Mouse (Mus musculus): ENCODE measurements around the gene Steap4. TPM values are rescaled to one million over a fixed set of nuclear protein-coding genes. Genes with fewer than 3 reads are reported as not detected.
"Not testable (repeated sequence)": the region's sequence is repeated elsewhere in the genome, so short reads cannot be mapped to it uniquely, and the experiment has no call there.

The Steap4 gene
- polyA plus RNA-seq, 1 experiment from 2014 or later: 4.8 TPM

DNA sequence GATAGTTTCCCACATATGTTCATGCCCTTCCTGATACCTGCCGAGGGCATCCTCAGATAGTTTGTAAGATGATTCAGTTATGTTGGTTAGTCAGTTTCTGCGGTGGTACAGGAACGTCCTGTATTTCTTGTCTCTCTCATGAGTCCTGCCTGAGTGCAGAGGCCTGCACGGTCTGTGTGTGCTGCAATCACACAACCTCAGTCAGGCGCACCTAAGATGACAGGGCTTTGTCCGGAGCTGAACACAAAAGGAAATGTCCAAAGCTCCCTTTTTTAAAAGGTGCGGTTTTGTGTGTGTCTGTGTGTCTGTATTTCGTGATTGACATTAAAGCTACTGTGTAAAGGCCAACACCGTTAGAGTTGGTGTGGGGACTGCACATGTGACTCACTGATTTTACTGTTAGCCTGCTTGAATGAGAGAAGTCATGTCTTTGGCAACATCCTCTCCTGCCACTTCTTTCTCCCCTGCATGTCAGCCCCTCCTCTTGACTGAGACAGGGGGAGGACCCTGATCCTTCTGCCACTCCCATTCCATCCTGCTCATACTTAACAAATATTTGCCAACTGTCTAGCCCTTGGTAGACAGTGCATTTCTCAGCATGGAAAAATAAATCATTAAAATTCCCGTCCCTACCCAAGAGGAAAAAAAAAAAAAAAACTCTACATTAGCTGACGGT lies 14.4 kb downstream of the Steap4 start:
- no peak for ATAC-seq (ENCODE audit: low FRiP score, low TSS enrichment)
- no peak overlapping the region for H3K9ac ChIP-seq (replicated peaks; ENCODE audit: low read length)
- no peaks in the 10 kb centered on the region for H3K4me1 ChIP-seq (ENCODE audit: insufficient read depth, low read length)
- H3K27me3 ChIP-seq (ENCODE audit: insufficient read depth, low read length): no peaks in the 10 kb centered on the region
- no peaks in the 10 kb centered on the region for H3K36me3 ChIP-seq (ENCODE audit: insufficient read depth, low read length)
- 85% methylated on average over 11 of the region's 11 CpGs for WGBS
- no peak overlapping the region for H3K4me3 ChIP-seq (ENCODE audit: low read length)
- H3K9me3 ChIP-seq (ENCODE audit: low read length): no peaks in the 10 kb centered on the region
- no peak overlapping the region for H3K27ac ChIP-seq (ENCODE audit: low read length)
- H3K4me2 ChIP-seq (replicated peaks; ENCODE audit: low read depth, low read length): no peak overlapping the region

- H3K4me1 ChIP-seq (ENCODE audit: insufficient read depth, low read length): no peaks in the 10 kb centered on the region
- H3K36me3 ChIP-seq (ENCODE audit: insufficient read depth, low read length): no peaks in the 10 kb centered on the region
- H3K9me3 ChIP-seq (ENCODE audit: low read length): no peaks in the 10 kb centered on the region
- H3K9ac ChIP-seq (replicated peaks; ENCODE audit: low read length): no peak overlapping the region
- H3K4me3 ChIP-seq (ENCODE audit: low read length): no peak overlapping the region
- no peak overlapping the region for H3K27ac ChIP-seq (ENCODE audit: low read length)
- no peak overlapping the region for H3K4me2 ChIP-seq (replicated peaks; ENCODE audit: low read depth, low read length)
- no peaks in the 10 kb centered on the region for H3K27me3 ChIP-seq (ENCODE audit: insufficient read depth, low read length)
- no peak for ATAC-seq (ENCODE audit: low FRiP score, low TSS enrichment)
- 76% methylated on average over 5 of the region's 5 CpGs for WGBS
Measured at GRCm38 (mm10) chr5:7980586-7980985, 20.3 kb downstream of the Steap4 start.

DNA sequence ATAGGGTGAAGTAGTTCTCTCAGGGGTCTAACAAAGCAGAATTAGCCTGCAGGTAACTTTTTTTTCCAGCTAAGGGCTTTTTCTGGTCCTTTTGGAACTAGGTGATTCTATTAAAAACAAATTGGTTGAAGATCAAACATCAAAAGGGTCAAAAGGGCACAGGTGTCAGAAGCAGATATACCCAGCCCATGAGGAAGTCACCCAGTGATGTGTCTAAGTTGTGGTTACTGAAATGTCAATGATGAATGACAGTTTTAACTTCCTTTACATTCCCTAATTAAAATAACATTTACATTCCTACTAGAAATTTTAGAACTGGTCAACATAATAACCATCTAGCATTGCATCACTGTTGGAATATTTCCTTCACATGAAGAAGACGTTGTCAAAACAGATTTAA lies 27.7 kb downstream of the Steap4 start:
- no peaks in the 10 kb centered on the region for H3K27me3 ChIP-seq (ENCODE audit: insufficient read depth, low read length)
- H3K4me3 ChIP-seq (ENCODE audit: low read length): no peak overlapping the region
- no peak overlapping the region for H3K27ac ChIP-seq (ENCODE audit: low read length)
- no peaks in the 10 kb centered on the region for H3K4me1 ChIP-seq (ENCODE audit: insufficient read depth, low read length)
- 83% methylated on average over 1 of the region's 1 CpGs for WGBS
- no peak overlapping the region for H3K9ac ChIP-seq (replicated peaks; ENCODE audit: low read length)
- H3K4me2 ChIP-seq (replicated peaks; ENCODE audit: low read depth, low read length): no peak overlapping the region
- ATAC-seq (ENCODE audit: low FRiP score, low TSS enrichment): no peak
- no peaks in the 10 kb centered on the region for H3K9me3 ChIP-seq (ENCODE audit: low read length)
- no peaks in the 10 kb centered on the region for H3K36me3 ChIP-seq (ENCODE audit: insufficient read depth, low read length)

DNA sequence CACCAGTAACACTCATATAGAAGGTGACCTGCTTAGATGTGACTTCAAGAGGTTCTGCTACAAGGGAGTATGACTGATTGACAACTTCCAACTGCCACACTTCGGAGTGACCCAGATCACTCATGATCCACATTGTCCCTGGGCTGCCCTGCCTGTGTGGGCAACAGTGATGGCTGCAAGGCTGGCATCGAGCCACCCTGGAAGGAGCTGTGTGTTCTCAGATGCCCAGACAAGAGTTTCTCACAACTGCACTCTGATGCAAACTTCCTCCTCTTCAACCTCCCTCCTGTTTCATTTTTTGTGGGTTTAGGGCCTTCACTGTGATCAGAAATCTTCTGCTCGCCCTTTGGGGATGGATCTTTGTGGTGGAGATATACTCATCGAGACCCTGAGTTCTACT lies 28.2 kb downstream of the Steap4 start:
- 87% methylated on average over 4 of the region's 4 CpGs for WGBS
- ATAC-seq (ENCODE audit: low FRiP score, low TSS enrichment): no peak
- H3K4me2 ChIP-seq (replicated peaks; ENCODE audit: low read depth, low read length): no peak overlapping the region
- no peak overlapping the region for H3K4me3 ChIP-seq (ENCODE audit: low read length)
- H3K27ac ChIP-seq (ENCODE audit: low read length): no peak overlapping the region
- H3K9me3 ChIP-seq (ENCODE audit: low read length): no peaks in the 10 kb centered on the region
- H3K36me3 ChIP-seq (ENCODE audit: insufficient read depth, low read length): no peaks in the 10 kb centered on the region
- no peaks in the 10 kb centered on the region for H3K4me1 ChIP-seq (ENCODE audit: insufficient read depth, low read length)
- H3K27me3 ChIP-seq (ENCODE audit: insufficient read depth, low read length): no peaks in the 10 kb centered on the region
- no peak overlapping the region for H3K9ac ChIP-seq (replicated peaks; ENCODE audit: low read length)

DNA sequence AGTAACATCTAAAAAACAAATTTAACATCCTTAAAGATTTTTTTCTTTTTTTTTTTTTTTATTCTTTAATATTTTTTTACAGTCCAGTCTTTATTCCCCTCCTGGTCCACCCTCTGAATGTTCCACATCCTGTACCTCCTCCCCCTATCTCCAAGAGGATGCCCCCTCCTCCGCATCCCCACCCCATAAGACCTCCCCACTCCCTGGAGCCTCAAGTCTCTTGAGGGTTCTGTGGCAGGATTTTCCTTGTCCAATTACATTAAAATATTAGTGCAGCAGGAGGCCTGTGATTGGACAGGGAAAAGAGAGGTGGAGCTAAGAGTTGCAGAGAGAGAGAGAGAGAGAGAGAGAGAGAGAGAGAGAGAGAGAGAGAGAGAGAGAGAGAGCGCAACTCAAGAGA lies 31.4 kb downstream of the Steap4 start:
- H3K4me2 ChIP-seq (replicated peaks; ENCODE audit: low read depth, low read length); H3K9ac ChIP-seq (replicated peaks; ENCODE audit: low read length); H3K4me1 ChIP-seq (ENCODE audit: insufficient read depth, low read length); H3K27ac ChIP-seq (ENCODE audit: low read length); H3K27me3 ChIP-seq (ENCODE audit: insufficient read depth, low read length); ATAC-seq (ENCODE audit: low FRiP score, low TSS enrichment); H3K9me3 ChIP-seq (ENCODE audit: low read length); H3K4me3 ChIP-seq (ENCODE audit: low read length); H3K36me3 ChIP-seq (ENCODE audit: insufficient read depth, low read length): not testable (repeated sequence)
- WGBS: 91% methylated on average over 2 of the region's 2 CpGs

- no peak for ATAC-seq (ENCODE audit: low FRiP score, low TSS enrichment)
- no peaks in the 10 kb centered on the region for H3K27me3 ChIP-seq (ENCODE audit: insufficient read depth, low read length)
- no peak overlapping the region for H3K9ac ChIP-seq (replicated peaks; ENCODE audit: low read length)
- H3K4me1 ChIP-seq (ENCODE audit: insufficient read depth, low read length): no peaks in the 10 kb centered on the region
- H3K4me2 ChIP-seq (replicated peaks; ENCODE audit: low read depth, low read length): no peak overlapping the region
- no peaks in the 10 kb centered on the region for H3K36me3 ChIP-seq (ENCODE audit: insufficient read depth, low read length)
- H3K27ac ChIP-seq (ENCODE audit: low read length): no peak overlapping the region
- H3K9me3 ChIP-seq (ENCODE audit: low read length): no peaks in the 10 kb centered on the region
- 38% methylated on average over 5 of the region's 5 CpGs for WGBS
- no peak overlapping the region for H3K4me3 ChIP-seq (ENCODE audit: low read length)
Measured at GRCm38 (mm10) chr5:7993766-7994165, 33.5 kb downstream of the Steap4 start.

DNA sequence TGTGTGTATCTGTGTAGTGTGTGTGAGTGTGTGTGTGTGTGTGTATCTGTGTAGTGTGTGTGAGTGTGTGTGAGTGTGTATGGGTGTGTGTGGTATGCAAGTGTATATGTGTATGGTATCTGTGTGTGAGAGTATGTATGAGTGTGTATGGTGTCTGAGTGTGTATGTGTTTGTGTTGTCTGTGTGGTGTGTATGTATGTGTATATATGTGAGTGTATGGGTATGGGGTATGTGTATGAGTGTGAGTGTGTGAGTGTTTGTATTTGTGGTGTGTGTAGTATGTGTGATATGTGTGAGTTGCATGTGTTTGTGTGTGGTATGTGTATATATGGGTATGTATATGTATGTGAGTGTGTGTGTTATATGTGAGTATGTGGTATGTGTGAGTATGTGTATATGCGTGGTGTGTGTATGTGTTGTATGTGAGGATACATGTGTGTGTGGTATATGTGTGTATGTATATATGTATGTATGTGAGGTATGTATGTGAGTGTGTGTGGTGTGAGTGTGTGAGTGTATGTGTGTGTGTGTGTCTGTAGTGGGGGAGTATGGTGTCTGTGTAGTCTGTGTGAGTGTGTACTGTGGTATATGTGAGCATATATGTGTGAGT lies 35.1 kb downstream of the Steap4 start:
- ATAC-seq (ENCODE audit: low FRiP score, low TSS enrichment): no peak
- no peaks in the 10 kb centered on the region for H3K27me3 ChIP-seq (ENCODE audit: insufficient read depth, low read length)
- no peak overlapping the region for H3K27ac ChIP-seq (ENCODE audit: low read length)
- H3K36me3 ChIP-seq (ENCODE audit: insufficient read depth, low read length): no peaks in the 10 kb centered on the region
- no peak overlapping the region for H3K4me3 ChIP-seq (ENCODE audit: low read length)
- no peak overlapping the region for H3K4me2 ChIP-seq (replicated peaks; ENCODE audit: low read depth, low read length)
- H3K9me3 ChIP-seq (ENCODE audit: low read length): no peaks in the 10 kb centered on the region
- 96% methylated on average over 1 of the region's 1 CpGs for WGBS
- no peaks in the 10 kb centered on the region for H3K4me1 ChIP-seq (ENCODE audit: insufficient read depth, low read length)
- H3K9ac ChIP-seq (replicated peaks; ENCODE audit: low read length): no peak overlapping the region

GRCm38 (mm10) chr5:7996401-7997044 lies 36.3 kb downstream of the Steap4 start:
- Histone ChIP-seq H3K9ac (replicated peaks; ENCODE audit: low read length) (no peak overlapping the region), H3K36me3 (ENCODE audit: insufficient read depth, low read length) (no peaks in the 10 kb centered on the region), H3K4me1 (ENCODE audit: insufficient read depth, low read length) (no peaks in the 10 kb centered on the region), H3K27ac (ENCODE audit: low read length) (no peak overlapping the region), H3K27me3 (ENCODE audit: insufficient read depth, low read length) (no peaks in the 10 kb centered on the region), H3K4me2 (replicated peaks; ENCODE audit: low read depth, low read length) (no peak overlapping the region), H3K4me3 (ENCODE audit: low read length) (no peak overlapping the region), H3K9me3 (ENCODE audit: low read length) (no peaks in the 10 kb centered on the region)
- no peak for ATAC-seq (ENCODE audit: low FRiP score, low TSS enrichment)
- 46% methylated on average over 8 of the region's 8 CpGs for WGBS

DNA sequence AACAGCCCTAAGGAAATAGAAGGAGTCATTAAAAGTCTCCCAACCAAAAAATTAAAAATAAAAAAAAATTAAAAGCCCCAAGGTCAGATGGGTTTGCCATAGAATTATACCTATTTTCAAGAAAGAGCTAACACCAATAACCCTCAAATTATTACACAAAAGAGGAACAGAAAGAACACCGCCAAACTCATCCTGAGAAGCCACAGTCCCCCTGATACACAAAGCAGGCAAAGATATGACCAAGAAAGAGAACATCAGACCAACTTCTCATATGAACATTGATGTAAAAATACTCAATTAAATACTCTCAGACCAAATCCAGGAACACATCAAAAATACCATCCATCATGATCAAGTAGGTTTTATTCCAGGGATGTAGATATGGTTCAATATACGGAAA lies 36.8 kb downstream of the Steap4 start:
- no peaks in the 10 kb centered on the region for H3K4me1 ChIP-seq (ENCODE audit: insufficient read depth, low read length)
- no peak overlapping the region for H3K27ac ChIP-seq (ENCODE audit: low read length)
- 90% methylated on average over 2 of the region's 2 CpGs for WGBS
- no peak overlapping the region for H3K4me3 ChIP-seq (ENCODE audit: low read length)
- no peak overlapping the region for H3K4me2 ChIP-seq (replicated peaks; ENCODE audit: low read depth, low read length)
- no peaks in the 10 kb centered on the region for H3K27me3 ChIP-seq (ENCODE audit: insufficient read depth, low read length)
- H3K9me3 ChIP-seq (ENCODE audit: low read length): no peaks in the 10 kb centered on the region
- ATAC-seq (ENCODE audit: low FRiP score, low TSS enrichment): no peak
- no peaks in the 10 kb centered on the region for H3K36me3 ChIP-seq (ENCODE audit: insufficient read depth, low read length)
- no peak overlapping the region for H3K9ac ChIP-seq (replicated peaks; ENCODE audit: low read length)

DNA sequence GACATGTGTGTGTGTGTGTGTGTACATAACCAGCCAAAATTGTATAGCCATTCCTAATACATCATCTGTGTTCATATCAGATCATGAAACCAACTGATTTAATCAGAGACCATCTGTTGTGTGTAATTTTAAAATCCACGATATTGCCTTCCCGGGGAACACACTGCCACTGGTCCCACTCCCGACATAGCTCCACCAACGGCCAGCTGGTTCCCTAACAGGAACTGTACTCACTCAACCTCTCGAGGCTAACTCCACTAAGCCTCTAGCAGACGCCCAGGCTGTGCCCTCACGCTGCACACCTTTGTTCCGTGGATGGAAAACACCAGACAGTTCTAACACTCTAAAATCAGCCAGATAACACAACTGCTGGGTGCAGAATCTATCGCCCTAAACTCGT lies 40.2 kb downstream of the Steap4 start:
- ATAC-seq (ENCODE audit: low FRiP score, low TSS enrichment): no peak
- Histone ChIP-seq H3K4me1 (ENCODE audit: insufficient read depth, low read length) (no peaks in the 10 kb centered on the region), H3K4me3 (ENCODE audit: low read length) (no peak overlapping the region), H3K4me2 (replicated peaks; ENCODE audit: low read depth, low read length) (no peak overlapping the region), H3K9me3 (ENCODE audit: low read length) (no peaks in the 10 kb centered on the region), H3K27ac (ENCODE audit: low read length) (no peak overlapping the region), H3K9ac (replicated peaks; ENCODE audit: low read length) (no peak overlapping the region), H3K36me3 (ENCODE audit: insufficient read depth, low read length) (no peaks in the 10 kb centered on the region), H3K27me3 (ENCODE audit: insufficient read depth, low read length) (no peaks in the 10 kb centered on the region)
- 85% methylated on average over 10 of the region's 10 CpGs for WGBS

All from kidney, embryonic 16.5 days (tissue).